Mouse (Mus musculus) cerebellum, adult 8-10 months (tissue): ENCODE measurements around the gene Gm28778.
A peak's percentile ranks its signal among the peaks of the same experiment; 100 is the strongest.
"Not testable (repeated sequence)": the region's sequence is repeated elsewhere in the genome, so short reads cannot be mapped to it uniquely, and the experiment has no call there.

Experiments
- DNase-seq: peaks from one replicate; pipeline ENCODE4 v3.0.0; 2022

The Gm28778 gene

GRCm38 (mm10) chr1:53296581-53297383, at the start of gene Gm28778, which contains the start of the genes Pms1 and Ormdl1:
Gene Gm28778 (plus strand): TSS chr1:53297111.
Gene Pms1 (minus strand): TSS chr1:53297018.
Gene Ormdl1 (plus strand): TSS chr1:53297095.
- peak; percentile 97 for DNase-seq

- DNase-seq = not testable (repeated sequence)
Observed at GRCm38 (mm10) chr1:53264958-53265612, 31.8 kb upstream of the Gm28778 start.

- DNase-seq = no peak
Observed at GRCm38 (mm10) chr1:53269901-53270300, 27.0 kb upstream of the Gm28778 start.

GRCm38 (mm10) chr1:53272646-53273045, 24.3 kb upstream of the Gm28778 start:
- DNase-seq = peak; percentile 57

- DNase-seq = no peak
Observed at GRCm38 (mm10) chr1:53291197-53291596, 5.7 kb upstream of the Gm28778 start.

GRCm38 (mm10) chr1:53300506-53300905, 3.6 kb downstream of the Gm28778 start:
- DNase-seq = no peak

GRCm38 (mm10) chr1:53312989-53313967, 16.4 kb downstream of the Gm28778 start, which contains the start of gene Osgepl1:
Gene Osgepl1 (plus strand): TSS chr1:53313624.
- DNase-seq = peak; percentile 82

GRCm38 (mm10) chr1:53321662-53322344, 24.9 kb downstream of the Gm28778 start:
- DNase-seq = no peak

GRCm38 (mm10) chr1:53323254-53323653, 26.3 kb downstream of the Gm28778 start:
- no peak for DNase-seq

GRCm38 (mm10) chr1:53324277-53324676, 27.4 kb downstream of the Gm28778 start:
- DNase-seq = no peak

GRCm38 (mm10) chr1:53324827-53325494, 28.1 kb downstream of the Gm28778 start:
- no peak for DNase-seq

GRCm38 (mm10) chr1:53333527-53333926, 36.6 kb downstream of the Gm28778 start:
- not testable (repeated sequence) for DNase-seq

GRCm38 (mm10) chr1:53335465-53335864, 38.6 kb downstream of the Gm28778 start:
- no peak for DNase-seq

GRCm38 (mm10) chr1:53337403-53337802, 40.5 kb downstream of the Gm28778 start:
- DNase-seq = not testable (repeated sequence)

- no peak for DNase-seq
Observed at GRCm38 (mm10) chr1:53341071-53341470, 44.2 kb downstream of the Gm28778 start.

- peak; percentile 95 for DNase-seq
Observed at GRCm38 (mm10) chr1:53352327-53353261, 55.7 kb downstream of the Gm28778 start, which contains the start of the genes Asdurf, Gm28551 and Asnsd1. Gene Asdurf (minus strand): TSS chr1:53352619. Gene Gm28551 (minus strand): TSS chr1:53352667. Gene Asnsd1 (minus strand): TSS chr1:53352752.

GRCm38 (mm10) chr1:53358988-53359387, 62.1 kb downstream of the Gm28778 start:
- DNase-seq = no peak
